Mouse (Mus musculus) limb, embryonic 13.5 days (tissue): Measurements from ENCODE around the gene Gm20388. TPM values are rescaled to one million over a fixed set of nuclear protein-coding genes. Genes with fewer than 3 reads are reported as not detected.
"Not testable (repeated sequence)": the region's sequence is repeated elsewhere in the genome, so short reads cannot be mapped to it uniquely, and the experiment has no call there.

Experiments used
- ATAC-seq: fragments of 200-750 bp; cut with Nextera tagmentation; 2 replicates; pipeline ENCODE4 v1.8.0; 2017; ENCODE audit warnings: low read depth, moderate number of reproducible peaks, moderate TSS enrichment; ENCODE audit not compliant: low FRiP score
- H3K27ac ChIP-seq: fragments of 300-500 bp; sonication (generic); 2 replicates; pipeline ENCODE4 v1.5.1; 2015; ENCODE audit warnings: inconsistent platforms, mild to moderate bottlenecking, moderate library complexity
- H3K27me3 ChIP-seq: fragments of 300-500 bp; sonication (generic); 2 replicates; pipeline ENCODE4 v1.6.1; 2015; ENCODE audit warnings: mild to moderate bottlenecking, inconsistent platforms
- H3K36me3 ChIP-seq: fragments of 300-500 bp; sonication (generic); 2 replicates; pipeline ENCODE4 v1.6.1; 2015; ENCODE audit warnings: inconsistent platforms, mild to moderate bottlenecking, moderate library complexity
- H3K4me1 ChIP-seq: fragments of 300-500 bp; sonication (generic); 2 replicates; pipeline ENCODE4 v1.6.1; 2015; ENCODE audit warnings: inconsistent platforms
- H3K4me2 ChIP-seq: fragments of 300-500 bp; sonication (generic); replicated peaks from 2 replicates; pipeline ENCODE4 v1.6.1; 2015; ENCODE audit warnings: inconsistent platforms, mild to moderate bottlenecking, moderate library complexity
- H3K4me3 ChIP-seq: fragments of 300-500 bp; sonication (generic); 2 replicates; pipeline ENCODE4 v1.5.1; 2015; ENCODE audit warnings: moderate library complexity, mild to moderate bottlenecking, inconsistent platforms
- H3K9ac ChIP-seq: fragments of 300-500 bp; sonication (generic); 2 replicates; pipeline ENCODE4 v1.6.1; 2015; ENCODE audit warnings: mild to moderate bottlenecking, inconsistent platforms
- H3K9me3 ChIP-seq: fragments of 300-500 bp; sonication (generic); 2 replicates; pipeline ENCODE4 v1.6.1; 2016; ENCODE audit warnings: inconsistent platforms
- WGBS: fragments of 180-500 bp; shearing (Covaris S2); methylation state at CpG from one replicate; pipeline ENCODE4 v1.1.7; 2015; 5-methylcytosine and 5-hydroxymethylcytosine counted together
- polyA plus RNA-seq: library from polyadenylated mRNA; unstranded; fragments of >200 nt; fragmentation: Nextera tagmentation; extraction: Ambion mirVana; gene quantifications from 2 replicates; pipeline ENCODE4 v1.2.1, GENCODE M21; 2015

The Gm20388 gene
- polyA plus RNA-seq, 1 experiment from 2014 or later: 7.1 TPM

DNA sequence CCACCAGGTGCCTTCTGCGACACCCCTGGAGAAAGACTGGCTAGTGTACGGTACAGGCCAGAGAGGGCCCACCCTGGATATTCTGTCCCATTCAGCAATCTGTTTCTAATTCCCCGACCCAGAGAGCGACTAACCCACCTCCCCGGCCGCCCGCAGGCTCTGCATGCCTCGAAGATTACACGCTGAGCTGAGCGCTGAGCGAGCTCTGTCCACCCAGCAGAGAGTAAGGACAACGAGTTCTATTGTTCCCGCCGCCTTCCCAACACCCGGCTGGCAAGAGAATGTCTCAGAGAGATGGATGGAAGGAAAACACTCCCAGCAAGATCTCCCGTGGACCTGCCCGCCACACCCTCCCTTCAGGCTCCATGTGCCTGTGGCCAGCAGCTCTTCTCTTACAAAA lies 1522.8 kb downstream of the Gm20388 start:
- H3K4me2 ChIP-seq: 0 out of 2 replicates have a peak overlapping the region, but pooled peaks have one; percentile 9
- H3K36me3 ChIP-seq: no peaks in the 10 kb centered on the region
- peaks cover 10% of the 10 kb centered on the region for H3K27me3 ChIP-seq
- WGBS: 10% methylated on average over 17 of the region's 17 CpGs
- H3K9me3 ChIP-seq: no peaks in the 10 kb centered on the region
- no peak for ATAC-seq
- H3K4me3 ChIP-seq: no peak overlapping the region
- no peak overlapping the region for H3K9ac ChIP-seq
- H3K4me1 ChIP-seq: peaks cover 31% of the 10 kb centered on the region
- no peak overlapping the region for H3K27ac ChIP-seq

DNA sequence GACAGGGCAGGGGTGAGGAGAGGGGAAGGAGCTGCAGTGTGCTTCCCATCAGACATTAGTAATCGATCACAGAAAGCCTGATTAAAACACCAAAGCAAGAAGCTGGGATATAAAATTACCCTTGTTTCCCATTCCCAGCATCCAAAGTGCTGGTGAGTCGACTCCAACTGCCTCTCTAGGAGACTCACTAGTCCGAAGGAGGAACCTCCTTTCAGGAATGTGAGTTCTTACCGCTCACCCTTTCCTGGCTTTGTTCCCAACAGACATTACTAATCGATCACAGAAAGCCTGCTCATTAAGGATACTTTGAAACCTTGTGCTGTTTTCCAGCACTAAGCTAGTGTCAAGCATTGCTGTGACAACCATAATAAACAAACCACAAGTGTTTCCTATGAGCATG lies 1526.0 kb downstream of the Gm20388 start:
- Histone ChIP-seq H3K4me1 (peaks cover 41% of the 10 kb centered on the region), H3K4me3 (0 out of 2 replicates have a peak overlapping the region, but pooled peaks have one; percentile 16), H3K4me2 (peak overlapping the region; percentile 30; the same call in 1 of the 2 replicates), H3K9me3 (no peaks in the 10 kb centered on the region), H3K27ac (no peak overlapping the region), H3K36me3 (no peaks in the 10 kb centered on the region), H3K27me3 (peaks cover 13% of the 10 kb centered on the region), H3K9ac (no peak overlapping the region)
- 44% methylated on average over 5 of the region's 5 CpGs for WGBS
- ATAC-seq: no peak

DNA sequence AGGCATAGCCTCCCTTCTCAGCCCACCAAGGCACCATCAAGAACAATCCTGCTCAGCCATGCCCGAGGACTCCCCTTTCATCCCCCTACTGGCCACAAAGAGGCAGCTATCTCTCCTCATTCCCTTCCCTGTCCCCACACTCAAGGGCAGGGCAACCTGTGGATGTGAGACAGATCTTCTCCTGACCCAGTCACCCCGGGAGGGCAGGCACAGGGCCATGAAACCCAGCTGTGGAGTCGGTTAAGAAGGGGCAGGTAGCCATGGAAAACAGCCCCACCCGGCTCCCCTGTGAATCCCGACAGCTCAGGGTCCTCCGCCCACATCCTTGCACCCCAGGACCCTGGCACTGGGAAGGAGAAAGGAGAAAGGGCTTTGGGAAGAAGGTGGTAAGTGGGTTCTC lies 1526.9 kb downstream of the Gm20388 start:
- H3K27ac ChIP-seq: no peak overlapping the region
- H3K4me3 ChIP-seq: no peak overlapping the region
- peaks cover 9% of the 10 kb centered on the region for H3K27me3 ChIP-seq
- H3K9me3 ChIP-seq: no peaks in the 10 kb centered on the region
- H3K9ac ChIP-seq: no peak overlapping the region
- H3K4me2 ChIP-seq: no peak overlapping the region
- 66% methylated on average over 6 of the region's 6 CpGs for WGBS
- ATAC-seq: no peak
- peaks cover 38% of the 10 kb centered on the region for H3K4me1 ChIP-seq
- no peaks in the 10 kb centered on the region for H3K36me3 ChIP-seq

DNA sequence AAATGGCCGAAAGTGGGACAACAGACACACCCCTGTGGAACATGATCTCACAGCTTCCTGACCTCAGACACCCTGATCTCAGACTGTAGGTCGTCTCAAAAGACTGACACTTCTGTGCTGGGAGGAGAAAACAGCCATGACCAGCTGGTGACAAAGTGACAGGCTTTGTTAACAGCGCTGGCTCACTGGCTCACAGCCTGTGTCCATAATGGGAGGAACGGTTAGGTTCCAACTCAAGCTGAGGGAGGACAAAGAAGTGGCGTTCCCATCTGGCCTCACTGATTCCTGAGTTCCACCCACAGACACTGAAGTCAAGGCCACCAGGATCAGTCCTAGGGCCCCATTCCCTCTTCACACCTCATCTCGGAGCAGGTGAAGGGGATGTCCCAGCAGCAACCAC lies 1527.5 kb downstream of the Gm20388 start:
- peaks cover 3% of the 10 kb centered on the region for H3K27me3 ChIP-seq
- ATAC-seq: no peak
- 59% methylated on average over 6 of the region's 6 CpGs for WGBS

DNA sequence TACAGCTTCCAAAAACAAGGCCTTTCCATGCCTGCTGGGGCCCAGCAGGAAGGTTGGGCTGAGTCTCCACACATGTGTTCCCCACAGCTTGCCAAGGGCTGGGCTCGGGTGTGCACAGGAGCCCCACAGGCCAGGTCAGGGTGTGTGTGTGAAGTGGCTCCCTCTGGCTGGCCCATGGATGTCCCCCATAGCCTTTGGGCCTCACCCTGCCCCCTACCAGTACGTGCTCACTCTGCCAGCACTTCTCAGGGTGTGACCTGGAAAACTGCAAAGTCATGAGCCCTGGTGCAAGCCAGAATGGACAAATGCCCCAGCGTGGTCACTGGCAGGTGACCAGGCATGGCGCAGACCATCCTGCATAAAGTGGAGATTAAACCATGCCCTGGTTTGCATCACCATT lies 1528.7 kb downstream of the Gm20388 start:
- H3K36me3 ChIP-seq: no peaks in the 10 kb centered on the region

More for the DNA sequence above, 1527.5 kb downstream of the Gm20388 start:
- Histone ChIP-seq H3K9ac (no peak overlapping the region), H3K4me1 (peaks cover 32% of the 10 kb centered on the region), H3K27ac (no peak overlapping the region), H3K36me3 (no peaks in the 10 kb centered on the region), H3K4me3 (no peak overlapping the region), H3K9me3 (no peaks in the 10 kb centered on the region), H3K4me2 (no peak overlapping the region)

DNA sequence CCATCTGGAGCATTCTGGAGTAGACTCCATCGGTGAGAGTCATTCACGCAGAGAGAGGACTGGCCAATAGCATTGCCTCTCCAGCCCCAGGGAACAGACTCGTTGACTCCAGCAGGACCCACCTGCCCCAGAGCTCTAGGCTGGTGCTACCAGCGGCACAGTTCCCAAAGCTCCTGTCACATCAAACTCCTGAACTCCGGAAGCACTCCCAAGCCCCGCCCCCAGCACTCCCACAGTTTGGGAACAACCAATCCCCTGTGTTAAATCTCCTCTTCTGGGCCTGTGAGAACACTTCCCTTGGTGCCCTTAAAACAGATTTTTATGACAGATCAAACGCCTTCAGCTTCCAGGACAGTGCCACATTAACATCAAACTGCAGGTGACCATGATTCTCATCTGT lies 1532.7 kb downstream of the Gm20388 start:
- Histone ChIP-seq H3K9ac (no peak overlapping the region), H3K4me1 (peaks cover 18% of the 10 kb centered on the region), H3K9me3 (no peaks in the 10 kb centered on the region), H3K4me2 (no peak overlapping the region), H3K27me3 (peaks cover 8% of the 10 kb centered on the region), H3K4me3 (no peak overlapping the region), H3K36me3 (no peaks in the 10 kb centered on the region), H3K27ac (no peak overlapping the region)
- 56% methylated on average over 7 of the region's 7 CpGs for WGBS
- ATAC-seq: no peak

More for the DNA sequence above, 1528.7 kb downstream of the Gm20388 start:
- Histone ChIP-seq H3K4me2 (no peak overlapping the region), H3K9ac (no peak overlapping the region), H3K4me1 (peaks cover 22% of the 10 kb centered on the region), H3K27me3 (peaks cover 3% of the 10 kb centered on the region; the same call in 1 of the 2 replicates), H3K4me3 (no peak overlapping the region), H3K27ac (no peak overlapping the region), H3K9me3 (no peaks in the 10 kb centered on the region)
- WGBS: 70% methylated on average over 4 of the region's 4 CpGs
- ATAC-seq: no peak

DNA sequence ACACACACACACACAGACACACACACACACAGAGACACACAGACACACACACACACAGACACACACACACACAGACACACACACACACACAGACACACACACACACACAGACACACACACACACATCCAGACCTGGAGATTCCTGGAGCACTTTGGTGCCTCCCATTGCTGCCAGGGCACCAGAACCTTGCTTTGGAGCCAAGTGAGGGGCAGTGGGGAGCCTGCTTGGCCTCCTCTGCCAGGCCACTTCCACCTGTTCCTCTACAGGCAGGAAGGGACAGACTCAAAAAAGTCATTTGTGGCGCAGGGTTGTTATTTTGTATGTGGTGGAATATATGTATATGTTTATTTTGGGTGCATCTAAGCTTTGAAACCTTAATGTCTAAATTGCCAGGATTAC lies 1533.9 kb downstream of the Gm20388 start:
- not testable (repeated sequence) for H3K27ac ChIP-seq, H3K4me3 ChIP-seq, H3K9ac ChIP-seq, H3K27me3 ChIP-seq, H3K36me3 ChIP-seq, H3K4me2 ChIP-seq, H3K9me3 ChIP-seq, ATAC-seq
- H3K4me1 ChIP-seq: peaks cover 13% of the 10 kb centered on the region
- WGBS: 91% methylated on average over 1 of the region's 1 CpGs

DNA sequence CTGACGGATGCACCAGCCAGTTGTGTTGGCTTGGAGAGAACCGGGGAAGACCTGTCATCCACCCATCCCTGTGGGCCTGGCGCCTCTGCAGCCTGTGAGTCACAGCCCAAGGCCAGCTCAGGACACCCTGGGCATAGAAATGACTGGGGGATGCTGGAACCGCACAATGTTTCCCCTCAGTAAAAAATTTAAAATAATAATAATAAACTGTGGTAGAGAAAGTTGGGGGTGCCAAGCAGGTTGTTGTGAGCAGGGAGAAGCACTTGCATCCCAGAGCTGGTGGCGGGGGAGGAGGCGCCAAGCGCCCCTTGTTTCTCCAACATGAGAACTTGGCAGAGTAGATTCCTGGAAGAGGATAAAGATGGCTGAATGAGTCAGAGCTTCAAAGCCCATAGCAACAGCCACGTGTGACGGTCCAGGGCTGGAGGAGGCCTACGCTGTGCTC lies 1534.4 kb downstream of the Gm20388 start:
- Histone ChIP-seq H3K9me3 (no peaks in the 10 kb centered on the region), H3K4me3 (no peak overlapping the region), H3K4me1 (peaks cover 8% of the 10 kb centered on the region), H3K9ac (no peak overlapping the region), H3K4me2 (no peak overlapping the region), H3K27ac (no peak overlapping the region), H3K36me3 (no peaks in the 10 kb centered on the region), H3K27me3 (peaks cover 8% of the 10 kb centered on the region)
- ATAC-seq: no peak
- WGBS: 90% methylated on average over 10 of the region's 10 CpGs

DNA sequence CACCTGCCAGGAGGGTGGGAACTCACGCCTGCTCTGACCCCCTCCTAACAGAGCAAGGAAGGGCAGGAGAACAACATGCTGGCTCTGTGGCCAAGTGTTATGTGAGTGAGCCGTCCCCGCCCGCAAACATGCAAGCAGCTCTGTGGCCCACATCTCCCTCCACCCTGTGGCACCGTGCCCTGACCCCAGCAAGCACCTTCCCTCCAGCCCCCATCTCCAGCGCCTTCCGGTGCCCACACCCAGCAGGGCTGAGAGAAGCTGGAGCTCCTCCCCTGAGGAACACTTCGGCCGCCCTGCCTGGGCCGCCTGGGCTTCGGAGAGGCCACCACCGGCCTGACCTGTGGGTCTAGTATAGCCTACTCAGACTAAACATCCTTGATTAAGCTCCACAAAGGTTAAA lies 1535.5 kb downstream of the Gm20388 start:
- no peak overlapping the region for H3K27ac ChIP-seq
- H3K9ac ChIP-seq: no peak overlapping the region
- H3K9me3 ChIP-seq: no peaks in the 10 kb centered on the region
- no peak overlapping the region for H3K4me3 ChIP-seq
- H3K36me3 ChIP-seq: no peaks in the 10 kb centered on the region
- ATAC-seq: 0 out of 2 replicates have a peak, but pooled peaks have one; percentile 28
- peaks cover 6% of the 10 kb centered on the region for H3K27me3 ChIP-seq
- H3K4me2 ChIP-seq: no peak overlapping the region
- H3K4me1 ChIP-seq: peaks cover 4% of the 10 kb centered on the region
- 76% methylated on average over 12 of the region's 12 CpGs for whole genome bisulfite sequencing

DNA sequence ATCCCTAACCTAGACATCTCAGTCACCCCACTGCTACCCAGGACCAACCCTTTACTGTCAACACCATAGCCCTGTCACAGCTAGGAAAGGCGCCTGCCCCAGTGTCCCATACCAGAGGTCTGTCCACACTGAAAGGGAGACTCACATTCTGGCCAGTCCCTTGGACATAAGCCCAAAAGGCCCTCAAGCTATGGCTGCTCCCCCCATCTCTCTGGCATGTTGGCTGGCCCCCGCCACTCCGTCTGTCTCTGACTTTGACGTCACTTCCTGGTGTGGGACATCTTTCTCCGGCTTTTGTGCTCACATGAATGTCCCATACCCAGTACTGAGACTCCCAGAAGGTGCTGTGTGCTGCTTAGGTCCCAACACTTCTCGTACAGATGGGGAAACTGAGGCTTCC lies 1536.2 kb downstream of the Gm20388 start:
- no peaks in the 10 kb centered on the region for H3K9me3 ChIP-seq
- WGBS: 84% methylated on average over 6 of the region's 6 CpGs
- no peak overlapping the region for H3K9ac ChIP-seq
- no peak overlapping the region for H3K27ac ChIP-seq
- H3K4me2 ChIP-seq: no peak overlapping the region
- no peak overlapping the region for H3K4me3 ChIP-seq
- no peak for ATAC-seq
- H3K36me3 ChIP-seq: no peaks in the 10 kb centered on the region
- peaks cover 9% of the 10 kb centered on the region for H3K27me3 ChIP-seq
- peaks cover 7% of the 10 kb centered on the region for H3K4me1 ChIP-seq

DNA sequence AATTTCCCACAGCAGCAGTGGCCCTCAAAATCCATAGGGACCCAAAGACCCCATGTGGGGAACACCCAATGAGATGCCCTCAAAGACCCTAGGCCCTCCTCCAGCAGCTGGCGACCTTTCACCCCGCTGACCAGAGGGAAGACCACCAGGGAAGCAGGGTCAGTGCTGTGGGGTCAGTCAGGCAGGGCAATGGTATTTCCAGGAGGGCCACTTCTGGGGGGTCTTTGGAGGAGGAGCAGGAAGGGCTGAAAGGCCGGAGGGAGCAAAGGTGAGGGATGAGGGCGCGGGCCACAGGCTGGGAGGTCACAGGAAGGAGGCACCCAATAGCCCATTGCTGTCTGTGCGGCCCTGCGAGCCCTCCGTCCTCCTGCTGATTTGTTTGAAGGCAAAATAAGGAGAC lies 1539.6 kb downstream of the Gm20388 start:
- no peak for ATAC-seq
- peaks cover 13% of the 10 kb centered on the region for H3K4me1 ChIP-seq
- no peak overlapping the region for H3K4me2 ChIP-seq
- no peak overlapping the region for H3K9ac ChIP-seq
- no peak overlapping the region for H3K27ac ChIP-seq
- H3K4me3 ChIP-seq: no peak overlapping the region
- WGBS: 48% methylated on average over 8 of the region's 8 CpGs
- no peaks in the 10 kb centered on the region for H3K9me3 ChIP-seq
- H3K36me3 ChIP-seq: no peaks in the 10 kb centered on the region
- peaks cover 9% of the 10 kb centered on the region for H3K27me3 ChIP-seq

DNA sequence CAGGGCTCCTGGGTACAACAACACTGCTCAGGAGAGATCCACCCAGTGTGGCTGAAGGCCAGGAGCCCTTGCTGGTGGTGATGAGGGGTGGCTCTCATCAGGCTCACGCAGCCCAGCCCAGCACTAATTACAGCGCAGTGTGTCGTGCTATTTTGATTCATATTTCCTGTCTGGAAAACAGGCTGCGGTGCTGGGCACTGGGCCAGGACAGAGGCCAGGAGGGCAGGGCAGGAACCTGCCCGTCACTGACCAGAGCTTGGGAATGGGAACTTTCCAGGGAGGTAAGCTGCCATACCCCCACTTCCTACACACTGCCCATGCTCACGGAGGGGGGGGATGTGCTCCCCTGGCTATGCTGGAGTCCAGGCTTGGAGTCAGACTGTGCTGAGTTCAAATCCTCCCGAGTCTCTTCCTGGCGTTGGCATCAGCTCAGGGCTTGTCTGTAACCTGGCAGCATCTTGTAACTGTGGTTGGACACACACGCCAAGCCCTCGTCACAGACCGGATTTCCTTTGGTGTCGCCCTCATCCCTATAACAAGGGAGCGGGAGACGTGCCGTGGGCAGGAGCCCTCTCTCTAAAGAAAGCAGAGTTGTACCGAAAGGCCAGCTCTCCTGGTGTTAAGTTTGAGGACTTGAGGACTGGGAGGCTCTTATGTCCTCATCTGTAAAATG lies 1540.9 kb downstream of the Gm20388 start:
- no peak for ATAC-seq
- no peaks in the 10 kb centered on the region for H3K9me3 ChIP-seq
- H3K9ac ChIP-seq: no peak overlapping the region
- H3K27ac ChIP-seq: no peak overlapping the region
- H3K4me3 ChIP-seq: no peak overlapping the region
- H3K4me2 ChIP-seq: no peak overlapping the region
- 68% methylated on average over 16 of the region's 16 CpGs for WGBS
- peaks cover 9% of the 10 kb centered on the region for H3K27me3 ChIP-seq
- H3K4me1 ChIP-seq: peaks cover 22% of the 10 kb centered on the region
- H3K36me3 ChIP-seq: no peaks in the 10 kb centered on the region

DNA sequence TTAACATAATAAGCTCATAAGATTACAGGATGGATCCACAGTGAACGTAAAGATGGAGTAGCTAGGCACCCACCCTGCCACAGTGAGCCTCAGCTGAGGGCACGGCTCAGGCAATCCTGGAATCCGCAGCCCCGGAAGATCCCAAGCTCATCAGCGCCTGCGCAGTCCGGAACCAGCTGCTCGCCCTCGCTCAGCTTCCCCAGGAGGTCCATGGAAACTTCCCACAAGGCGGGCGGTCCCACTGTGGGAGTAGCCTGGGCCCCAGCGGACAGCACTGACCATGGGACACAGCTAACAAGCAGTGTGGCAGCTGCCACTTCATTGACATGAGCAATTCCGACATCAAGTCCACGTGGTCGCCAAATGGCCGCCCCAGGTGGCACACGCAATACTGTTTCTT lies 1544.1 kb downstream of the Gm20388 start:
- no peak for ATAC-seq
- H3K4me2 ChIP-seq: no peak overlapping the region
- H3K9me3 ChIP-seq: no peaks in the 10 kb centered on the region
- no peak overlapping the region for H3K4me3 ChIP-seq
- peaks cover 12% of the 10 kb centered on the region for H3K27me3 ChIP-seq
- no peaks in the 10 kb centered on the region for H3K36me3 ChIP-seq
- WGBS: 89% methylated on average over 17 of the region's 17 CpGs
- H3K9ac ChIP-seq: no peak overlapping the region
- peaks cover 39% of the 10 kb centered on the region for H3K4me1 ChIP-seq
- no peak overlapping the region for H3K27ac ChIP-seq
